8 mouse cellular contexts compared by ENCODE assay signal in genomic region chr3:103429227-103429788, GRCm38 (mm10).
DNase-seq lines count a peak whose midpoint lies in the region; ATAC-seq and TF ChIP-seq lines count a peak whose summit lies in the region.

No protein-coding gene starts in this region.

- no peak overlapping the region for H3K9ac ChIP-seq in liver, embryonic 14.5 days (replicated peaks)
- H3K9ac ChIP-seq in lung, postnatal 0 days (replicated peaks; ENCODE audit: low read depth), result no peak overlapping the region

- no peaks in the 10 kb centered on the region for H3K36me3 ChIP-seq in liver, embryonic 14.5 days (replicated peaks; ENCODE audit: control insufficient read depth, insufficient read depth, low read depth)
- H3K36me3 ChIP-seq in lung, postnatal 0 days (ENCODE audit: insufficient read depth, low read length), result no peaks in the 10 kb centered on the region

- no peak for TF ChIP-seq EP300 in liver, embryonic 14.5 days (IDR thresholded peaks at IDR 0.05; ENCODE audit: low read depth)
- TF ChIP-seq EP300 in lung, postnatal 0 days (IDR thresholded peaks at IDR 0.05), result no peak

- no peaks in the 10 kb centered on the region for H3K9me3 ChIP-seq in liver, embryonic 14.5 days (ENCODE audit: control insufficient read depth, low read length)
- H3K9me3 ChIP-seq in lung, postnatal 0 days (ENCODE audit: low read length), result no peaks in the 10 kb centered on the region

- no peak overlapping the region for H3K27ac ChIP-seq in liver, embryonic 14.5 days
- H3K27ac ChIP-seq in lung, postnatal 0 days (ENCODE audit: low read length), result no peak overlapping the region

- TF ChIP-seq CTCF in liver, embryonic 14.5 days (IDR thresholded peaks at IDR 0.05; ENCODE audit: low read depth), result peak; percentile 73
- TF ChIP-seq CTCF in lung, postnatal 0 days (IDR thresholded peaks at IDR 0.05), result peak; percentile 66

- no peak overlapping the region for H3K4me3 ChIP-seq in liver, embryonic 14.5 days (ENCODE audit: insufficient read depth in 1 of 2, low read depth in 2 of 2, low read length in 2 of 2)
- no peak overlapping the region for H3K4me3 ChIP-seq in lung, postnatal 0 days (ENCODE audit: low read depth, low read length)

- no peak for ATAC-seq in liver, embryonic 14.5 days (ENCODE audit: insufficient read depth)
- ATAC-seq in lung, postnatal 0 days, result no peak
- ATAC-seq in monocyte, adult 5-6 weeks (replicated peaks; ENCODE audit: insufficient number of reproducible peaks, low FRiP score, low TSS enrichment, poor library complexity, severe bottlenecking), result no peak

- H3K4me1 ChIP-seq in liver, embryonic 14.5 days (replicated peaks; ENCODE audit: control insufficient read depth in 2 of 2, insufficient read depth in 2 of 2, low read length in 1 of 2), result peaks cover 0 to 10% of the 10 kb centered on the region in 2 experiments; a peak in 2 of 4 replicates
- H3K4me1 ChIP-seq in lung, postnatal 0 days (ENCODE audit: insufficient read depth, low read depth, low read length), result no peaks in the 10 kb centered on the region

- DNase-seq in embryo, embryonic 10.5 days (ENCODE audit: low spot score), result peak; percentile 31
- no peak for DNase-seq in embryo, embryonic 9.5 days (ENCODE audit: extremely low spot score)
- peak in 1 of 3 experiments; percentile 13 for DNase-seq in liver, embryonic 14.5 days (ENCODE audit: low read depth in 3 of 3, low spot score in 3 of 3)
- no peak for DNase-seq in liver
- DNase-seq in c-Kit-positive CD71-positive TER-119-negative erythroid progenitor cells, embryonic 14.5 days (ENCODE audit: low read depth), result peak; percentile 24
- DNase-seq in lung, postnatal 0 days (ENCODE audit: low spot score), result peak; percentile 41
- no peak for DNase-seq in urinary bladder, postnatal 36 days (ENCODE audit: low spot score in 2 of 2)

- 8% methylated on average over 5 of the region's 5 CpGs for WGBS in liver, embryonic 14.5 days (ENCODE audit: insufficient replicate concordance)
- 18% methylated on average over 3 of the region's 5 CpGs for WGBS in lung, postnatal 0 days

- no peak overlapping the region for H3K4me2 ChIP-seq in liver, embryonic 14.5 days (ENCODE audit: low read depth)
- H3K4me2 ChIP-seq in lung, postnatal 0 days (replicated peaks; ENCODE audit: low read depth, low read length), result no peak overlapping the region

- no peaks in the 10 kb centered on the region for H3K27me3 ChIP-seq in liver, embryonic 14.5 days (ENCODE audit: control insufficient read depth, insufficient read depth, low read length)
- no peaks in the 10 kb centered on the region for H3K27me3 ChIP-seq in lung, postnatal 0 days (replicated peaks; ENCODE audit: insufficient read depth, low read length)

Comparison
In these comparisons a context has a peak if more than half of its experiments do, and no peak if none do; other contexts are left out.
1. DNase-seq: peak in embryo, embryonic 10.5 days (single experiment), c-Kit-positive CD71-positive TER-119-negative erythroid progenitor cells, embryonic 14.5 days (single experiment) and lung, postnatal 0 days (single experiment); none in embryo, embryonic 9.5 days (single experiment), liver (single experiment) and urinary bladder, postnatal 36 days (0 of 2).